Mouse (Mus musculus) heart, embryonic 15.5 days (tissue): ENCODE data around the gene Gm128. TPM values are rescaled to one million over a fixed set of nuclear protein-coding genes. Genes with fewer than 3 reads are reported as not detected.
A peak's percentile ranks its signal among the peaks of the same experiment; 100 is the strongest.

ENCODE experiments used
- ATAC-seq: fragments of 200-750 bp; cut with Nextera tagmentation; replicated peaks from 2 replicates; pipeline ENCODE4 v1.8.0; 2017; ENCODE audit warnings: low read depth, moderate TSS enrichment; ENCODE audit not compliant: insufficient number of reproducible peaks, insufficient read depth, low FRiP score
- H3K27ac ChIP-seq: fragments of 300-500 bp; sonication (generic); 2 replicates; pipeline ENCODE4 v1.5.1; 2015; ENCODE audit warnings: mild to moderate bottlenecking, inconsistent platforms
- H3K27me3 ChIP-seq: fragments of 300-500 bp; sonication (generic); 2 replicates; pipeline ENCODE4 v1.6.1; 2015; ENCODE audit warnings: inconsistent platforms
- H3K36me3 ChIP-seq: fragments of 300-500 bp; sonication (generic); 2 replicates; pipeline ENCODE4 v1.6.1; 2015; ENCODE audit warnings: mild to moderate bottlenecking, inconsistent platforms
- H3K4me1 ChIP-seq: fragments of 300-500 bp; sonication (generic); replicated peaks from 2 replicates; pipeline ENCODE4 v1.6.1; 2015; ENCODE audit warnings: inconsistent platforms
- H3K4me2 ChIP-seq: fragments of 300-500 bp; sonication (generic); 2 replicates; pipeline ENCODE4 v1.6.1; 2015; ENCODE audit warnings: inconsistent platforms, mild to moderate bottlenecking, moderate library complexity
- H3K4me3 ChIP-seq: fragments of 300-500 bp; sonication (generic); 2 replicates; pipeline ENCODE4 v1.5.1; 2015; ENCODE audit warnings: mild to moderate bottlenecking, inconsistent platforms
- H3K9ac ChIP-seq: fragments of 300-500 bp; sonication (generic); 2 replicates; pipeline ENCODE4 v1.6.1; 2015; ENCODE audit warnings: mild to moderate bottlenecking, inconsistent platforms
- H3K9me3 ChIP-seq: fragments of 300-500 bp; sonication (generic); replicated peaks from 2 replicates; pipeline ENCODE4 v1.6.1; 2016; ENCODE audit warnings: inconsistent platforms
- WGBS: fragments of 180-500 bp; shearing (Covaris S2); methylation state at CpG from one replicate; pipeline ENCODE4 v1.1.7; 2015; ENCODE audit warnings: mixed read lengths; 5-methylcytosine and 5-hydroxymethylcytosine counted together
- polyA plus RNA-seq: library from polyadenylated mRNA; unstranded; fragments of >200 nt; fragmentation: Nextera tagmentation; extraction: Ambion mirVana; gene quantifications from 2 replicates; pipeline ENCODE4 v1.2.1, GENCODE M21; 2015

The Gm128 gene
- polyA plus RNA-seq, 1 experiment from 2014 or later = 0.55 TPM

GRCm38 (mm10) chr3:95282865-95283588, 41.6 kb upstream of the Gm128 start:
- Histone ChIP-seq H3K9me3 (no peaks in the 10 kb centered on the region), H3K27me3 (no peaks in the 10 kb centered on the region), H3K4me1 (peaks cover 20% of the 10 kb centered on the region)

GRCm38 (mm10) chr3:95282381-95282864, 41.0 kb upstream of the Gm128 start:
- no peak for ATAC-seq
- Histone ChIP-seq H3K27me3 (no peaks in the 10 kb centered on the region), H3K4me3 (peak overlapping the region; percentile 86), H3K36me3 (no peaks in the 10 kb centered on the region), H3K9ac (peak overlapping the region; percentile 86), H3K27ac (peak overlapping the region; percentile 98), H3K4me1 (peaks cover 23% of the 10 kb centered on the region), H3K4me2 (peak overlapping the region; percentile 87), H3K9me3 (no peaks in the 10 kb centered on the region)
- WGBS = under 1% methylated on average over 11 of the region's 11 CpGs

More at GRCm38 (mm10) chr3:95282865-95283588, 41.6 kb upstream of the Gm128 start:
- WGBS = under 1% methylated on average over 49 of the region's 51 CpGs
- peak; percentile 65 for ATAC-seq
- peak overlapping the region; percentile 86 for H3K9ac ChIP-seq
- H3K27ac ChIP-seq = peak overlapping the region; percentile 98
- peak overlapping the region; percentile 86 for H3K4me3 ChIP-seq
- H3K4me2 ChIP-seq = peak overlapping the region; percentile 87
- peaks cover 4% of the 10 kb centered on the region; the same call in 1 of the 2 replicates for H3K36me3 ChIP-seq

- H3K4me3 ChIP-seq = peak within 1 kb of the TSS; percentile 86
- H3K36me3 ChIP-seq = no peaks in the 10 kb centered on the region
- peak within 1 kb of the TSS; percentile 87 for H3K4me2 ChIP-seq
- peaks cover 32% of the 10 kb centered on the region for H3K4me1 ChIP-seq
- peak; percentile 91 for ATAC-seq
- no peaks in the 10 kb centered on the region for H3K9me3 ChIP-seq
- peak within 1 kb of the TSS; percentile 98 for H3K27ac ChIP-seq
- H3K9ac ChIP-seq = peak within 1 kb of the TSS; percentile 91
- no peaks in the 10 kb centered on the region for H3K27me3 ChIP-seq
- WGBS = under 1% methylated on average over 53 of the region's 53 CpGs
These were observed 40.1 kb upstream of the Gm128 start, which contains the start of the genes Mindy1 and Prune1 for GRCm38 (mm10) chr3:95281216-95282126. TSS of gene Mindy1 (plus strand) at chr3:95281345. TSS of gene Prune1 (minus strand) at chr3:95282076.

- peak overlapping the region; percentile 98 for H3K27ac ChIP-seq
- no peaks in the 10 kb centered on the region for H3K27me3 ChIP-seq
- peak overlapping the region; percentile 91 for H3K9ac ChIP-seq
- peak overlapping the region; percentile 87 for H3K4me2 ChIP-seq
- H3K9me3 ChIP-seq = no peaks in the 10 kb centered on the region
- no peaks in the 10 kb centered on the region for H3K36me3 ChIP-seq
- peak overlapping the region; percentile 86 for H3K4me3 ChIP-seq
- WGBS = 6% methylated on average over 8 of the region's 8 CpGs
- ATAC-seq = no peak
- peaks cover 33% of the 10 kb centered on the region for H3K4me1 ChIP-seq
These were observed 39.3 kb upstream of the Gm128 start for GRCm38 (mm10) chr3:95280747-95281146.

DNA sequence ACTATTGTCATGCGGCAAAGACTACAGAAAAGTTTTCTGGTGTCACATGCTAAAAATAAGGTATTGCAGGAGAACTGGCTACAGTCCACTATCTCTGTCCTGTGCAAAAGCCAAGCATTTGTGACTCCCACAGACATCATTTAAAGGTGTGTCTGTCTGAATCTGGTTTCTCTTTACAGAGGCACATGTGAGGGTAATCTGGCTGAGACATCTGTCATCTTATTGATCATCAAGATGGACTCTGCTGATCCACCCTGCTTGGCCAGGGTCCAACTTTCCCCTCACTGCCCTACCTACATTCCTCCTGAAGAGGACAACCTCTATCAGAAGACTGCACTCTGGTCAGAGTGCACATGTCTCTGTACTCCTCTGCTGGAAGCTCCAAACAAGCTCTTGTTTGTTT, 35.8 kb upstream of the Gm128 start:
- Histone ChIP-seq H3K9ac (0 out of 2 replicates have a peak overlapping the region, but pooled peaks have one; percentile 3), H3K27me3 (no peaks in the 10 kb centered on the region), H3K27ac (peak overlapping the region; percentile 60), H3K4me2 (no peak overlapping the region), H3K9me3 (no peaks in the 10 kb centered on the region), H3K4me3 (no peak overlapping the region), H3K36me3 (no peaks in the 10 kb centered on the region), H3K4me1 (peaks cover 38% of the 10 kb centered on the region)
- 35% methylated on average over 1 of the region's 1 CpGs for WGBS
- ATAC-seq = no peak

- Histone ChIP-seq H3K36me3 (no peaks in the 10 kb centered on the region), H3K4me3 (no peak overlapping the region), H3K27ac (peak overlapping the region; percentile 60), H3K4me1 (peaks cover 38% of the 10 kb centered on the region), H3K27me3 (no peaks in the 10 kb centered on the region), H3K4me2 (no peak overlapping the region), H3K9me3 (no peaks in the 10 kb centered on the region), H3K9ac (no peak overlapping the region)
- 70% methylated on average over 5 of the region's 5 CpGs for WGBS
- no peak for ATAC-seq
These were observed 35.1 kb upstream of the Gm128 start for GRCm38 (mm10) chr3:95276428-95276934.

GRCm38 (mm10) chr3:95275161-95275560, 33.8 kb upstream of the Gm128 start:
- Histone ChIP-seq H3K4me2 (no peak overlapping the region), H3K36me3 (no peaks in the 10 kb centered on the region), H3K27ac (0 out of 2 replicates have a peak overlapping the region, but pooled peaks have one; percentile 28), H3K4me3 (no peak overlapping the region), H3K9me3 (no peaks in the 10 kb centered on the region), H3K4me1 (peaks cover 34% of the 10 kb centered on the region), H3K9ac (no peak overlapping the region), H3K27me3 (no peaks in the 10 kb centered on the region)
- 58% methylated on average over 6 of the region's 6 CpGs for WGBS
- ATAC-seq = no peak

DNA sequence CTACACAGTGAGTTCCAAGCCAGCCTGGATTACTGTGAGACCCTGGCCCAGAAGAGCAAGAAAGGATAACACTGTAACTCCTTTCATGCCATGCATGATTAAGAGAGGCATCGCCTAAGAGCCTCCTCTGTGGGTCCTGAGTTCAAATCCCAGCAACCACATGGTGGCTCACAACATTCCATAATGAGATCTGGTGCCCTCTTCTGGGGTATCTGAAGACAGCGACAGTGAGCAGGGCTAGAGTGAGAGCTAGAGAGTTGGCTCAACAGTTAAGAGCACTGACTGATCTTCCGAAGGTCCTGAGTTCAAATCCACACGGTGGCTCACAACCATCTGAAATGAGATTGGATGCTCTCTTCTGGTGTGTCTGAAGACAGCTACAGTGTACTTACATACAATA, 33.1 kb upstream of the Gm128 start:
- Histone ChIP-seq H3K4me2 (no peak overlapping the region), H3K36me3 (no peaks in the 10 kb centered on the region), H3K4me1 (peaks cover 39% of the 10 kb centered on the region), H3K9ac (no peak overlapping the region), H3K9me3 (no peaks in the 10 kb centered on the region), H3K27me3 (no peaks in the 10 kb centered on the region), H3K27ac (no peak overlapping the region), H3K4me3 (no peak overlapping the region)
- no peak for ATAC-seq
- 91% methylated on average over 4 of the region's 4 CpGs for WGBS

DNA sequence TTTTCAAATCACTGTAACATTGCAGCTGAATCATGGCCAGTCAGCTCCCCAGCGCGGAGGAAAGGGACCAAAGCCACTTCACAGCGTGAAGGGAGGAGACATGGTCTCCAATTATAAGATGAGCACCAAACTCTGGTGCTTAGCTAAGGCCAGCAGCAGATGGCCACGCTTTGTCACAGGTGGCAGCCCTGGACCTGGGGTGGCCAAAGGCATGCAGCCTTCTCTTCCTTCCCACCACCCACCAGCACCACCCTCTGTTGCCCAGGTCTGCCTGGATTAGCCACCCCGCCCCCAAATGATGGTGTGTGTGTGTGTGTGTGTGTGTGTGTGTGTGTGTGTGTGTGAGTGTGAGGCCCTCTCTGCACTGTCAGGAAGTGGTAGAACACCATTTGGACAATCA, 32.1 kb upstream of the Gm128 start:
- Histone ChIP-seq H3K36me3 (peaks cover 5% of the 10 kb centered on the region; the same call in 1 of the 2 replicates), H3K9ac (no peak overlapping the region), H3K4me3 (no peak overlapping the region), H3K27me3 (no peaks in the 10 kb centered on the region), H3K4me2 (no peak overlapping the region), H3K4me1 (peaks cover 39% of the 10 kb centered on the region), H3K27ac (no peak overlapping the region), H3K9me3 (no peaks in the 10 kb centered on the region)
- 91% methylated on average over 5 of the region's 5 CpGs for WGBS
- no peak for ATAC-seq

DNA sequence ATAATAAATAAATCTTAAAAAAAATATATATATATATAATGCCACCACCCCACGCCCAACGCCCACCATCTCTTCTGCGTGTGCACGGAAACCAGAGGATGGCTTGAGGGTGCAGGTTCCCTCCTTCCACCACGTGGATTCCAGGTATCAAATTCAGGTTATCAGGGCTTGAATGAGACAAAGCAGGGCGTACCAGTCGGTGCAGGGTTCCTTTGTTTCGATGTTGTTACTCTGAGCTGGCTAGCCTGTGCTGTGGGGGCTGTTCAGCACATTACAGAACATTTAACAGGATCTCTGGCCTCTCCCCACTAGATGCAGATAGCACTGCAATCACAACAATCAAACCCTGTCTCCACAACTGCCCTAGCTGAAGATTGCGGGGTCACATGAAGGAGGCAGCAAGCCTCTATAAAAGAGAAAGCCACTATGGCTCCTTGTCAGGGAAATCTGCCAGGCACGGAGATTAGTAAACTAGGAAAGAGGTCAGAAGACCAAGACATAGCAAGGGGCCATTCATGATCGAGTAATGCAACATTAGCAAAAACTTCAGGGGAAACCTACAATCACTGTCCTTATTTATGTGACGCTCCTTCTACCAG, 29.5 kb upstream of the Gm128 start:
- Histone ChIP-seq H3K4me3 (no peak overlapping the region), H3K9me3 (no peaks in the 10 kb centered on the region), H3K9ac (no peak overlapping the region), H3K4me2 (no peak overlapping the region), H3K27me3 (no peaks in the 10 kb centered on the region), H3K27ac (no peak overlapping the region), H3K36me3 (peaks cover 29% of the 10 kb centered on the region), H3K4me1 (peaks cover 25% of the 10 kb centered on the region)
- 80% methylated on average over 12 of the region's 12 CpGs for WGBS
- no peak for ATAC-seq

DNA sequence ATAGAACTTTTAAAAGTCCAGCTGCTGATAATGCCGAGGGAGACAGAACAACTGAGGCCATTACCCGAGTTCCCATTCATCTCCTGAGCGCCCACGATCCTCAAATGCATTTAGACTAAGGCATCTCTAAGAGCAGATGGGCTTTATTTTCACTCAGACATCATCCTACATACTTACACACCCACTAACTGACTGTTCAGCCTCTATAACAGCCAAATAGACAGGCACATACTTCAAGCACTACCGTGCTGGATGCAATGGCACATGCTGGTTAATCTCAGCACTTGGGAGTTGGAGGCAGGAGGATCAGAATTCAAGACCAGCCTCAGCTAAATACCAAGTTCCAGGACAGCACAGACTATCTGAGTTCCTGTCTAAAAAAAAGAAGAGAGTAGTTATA, 28.4 kb upstream of the Gm128 start:
- 78% methylated on average over 5 of the region's 5 CpGs for WGBS
- no peak overlapping the region for H3K4me3 ChIP-seq
- no peak for ATAC-seq

More for the DNA sequence above, 28.4 kb upstream of the Gm128 start:
- H3K36me3 ChIP-seq = peaks cover 36% of the 10 kb centered on the region
- H3K9ac ChIP-seq = no peak overlapping the region
- H3K4me2 ChIP-seq = no peak overlapping the region
- H3K9me3 ChIP-seq = no peaks in the 10 kb centered on the region
- H3K27me3 ChIP-seq = no peaks in the 10 kb centered on the region
- no peak overlapping the region for H3K27ac ChIP-seq
- H3K4me1 ChIP-seq = peaks cover 17% of the 10 kb centered on the region
